Mouse (Mus musculus) bone marrow, adult 2 months (tissue): ENCODE data around the gene Mblac1.

Experiments used
- CTCF ChIP-seq: fragments of 200-500 bp; IDR thresholded peaks from 2 replicates; pipeline ENCODE4 v1.5.1; 2011; ENCODE audit warnings: low read length, control low read depth; ENCODE audit not compliant: control insufficient read depth, insufficient read depth
- POLR2A ChIP-seq: fragments of 200-500 bp; IDR thresholded peaks from 2 replicates; pipeline ENCODE4 v1.6.1; 2011; ENCODE audit warnings: low read depth, mild to moderate bottlenecking, control low read depth, low read length, borderline replicate concordance; ENCODE audit not compliant: control insufficient read depth

DNA sequence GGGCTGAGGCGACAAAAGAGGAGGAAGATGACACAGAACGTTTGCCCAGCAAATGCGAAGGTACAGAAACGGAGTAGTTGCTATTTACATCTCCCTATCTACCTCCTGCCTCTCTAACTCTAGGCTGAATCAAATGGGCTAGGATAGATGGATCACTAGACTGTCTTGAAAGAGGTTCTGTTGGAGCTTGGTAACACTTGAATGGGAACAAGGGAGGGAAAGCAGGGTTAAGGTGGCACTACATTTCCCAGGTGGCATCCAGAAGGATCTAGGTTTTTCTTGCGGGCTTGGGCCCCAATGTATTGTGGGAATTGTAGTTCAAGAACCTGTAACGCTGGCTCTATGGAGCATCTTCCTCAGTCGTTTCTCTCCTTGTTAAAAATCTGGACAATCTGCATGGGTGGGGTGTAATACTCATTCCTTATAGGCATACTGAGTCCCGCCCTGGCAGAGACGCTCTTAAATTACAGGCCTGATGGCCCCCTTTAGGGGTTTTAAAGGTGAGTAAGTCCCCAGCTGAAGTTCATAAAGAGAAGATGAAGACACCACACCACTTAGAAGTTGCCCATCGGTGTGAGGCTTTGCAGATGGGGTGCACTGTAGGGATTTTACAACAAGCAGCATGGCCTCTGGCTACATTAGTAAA is 6.3 kb upstream of the Mblac1 start:
- TF ChIP-seq CTCF = no peak
- no peak for TF ChIP-seq POLR2A
